Mouse (Mus musculus) forebrain, postnatal 0 days (tissue): Measurements from ENCODE around the gene Wwox. TPM values are rescaled to one million over a fixed set of nuclear protein-coding genes. Genes with fewer than 3 reads are reported as not detected.
A peak's percentile ranks its signal among the peaks of the same experiment; 100 is the strongest.

Experiments
- ATAC-seq: fragments of 200-750 bp; cut with Nextera tagmentation; 2 replicates; pipeline ENCODE4 v1.8.0; 2017; ENCODE audit warnings: mild to moderate bottlenecking, moderate library complexity
- DNase-seq: peaks from one replicate; pipeline ENCODE4 v3.0.0-alpha.2; 2015
- H3K27ac ChIP-seq: fragments of 300-500 bp; sonication (generic); 2 replicates; pipeline ENCODE4 v1.5.1; 2014; ENCODE audit warnings: low read depth, mild to moderate bottlenecking, antibody characterized with exemption, low read length, moderate library complexity, mixed read lengths
- H3K27me3 ChIP-seq: fragments of 300-500 bp; sonication (generic); 2 replicates; pipeline ENCODE4 v1.6.1; 2014; ENCODE audit warnings: mild to moderate bottlenecking, low read length, mixed read lengths; ENCODE audit not compliant: insufficient read depth
- H3K36me3 ChIP-seq: fragments of 300-500 bp; sonication (generic); 2 replicates; pipeline ENCODE4 v1.6.1; 2014; ENCODE audit warnings: mild to moderate bottlenecking, moderate library complexity; ENCODE audit not compliant: insufficient read depth
- H3K4me1 ChIP-seq: fragments of 300-500 bp; sonication (generic); 2 replicates; pipeline ENCODE4 v1.6.1; 2014; ENCODE audit warnings: antibody characterized with exemption; ENCODE audit not compliant: insufficient read depth
- H3K4me2 ChIP-seq: fragments of 300-500 bp; sonication (generic); 2 replicates; pipeline ENCODE4 v1.6.1; 2014; ENCODE audit warnings: low read depth, mild to moderate bottlenecking, moderate library complexity
- H3K4me3 ChIP-seq: fragments of 300-500 bp; sonication (generic); 2 replicates; pipeline ENCODE4 v1.5.1; 2014; ENCODE audit warnings: low read depth, low read length, mixed read lengths
- H3K9ac ChIP-seq: fragments of 300-500 bp; sonication (generic); 2 replicates; pipeline ENCODE4 v1.6.1; 2014; ENCODE audit warnings: mild to moderate bottlenecking
- H3K9me3 ChIP-seq: fragments of 300-500 bp; sonication (generic); 2 replicates; pipeline ENCODE4 v1.6.1; 2016; ENCODE audit warnings: low read length
- CTCF ChIP-seq: sonication (generic); IDR thresholded peaks from 2 replicates; pipeline ENCODE4 v1.5.1; 2016; ENCODE audit warnings: antibody characterized with exemption, control low read depth, low read depth
- WGBS: fragments of 180-500 bp; shearing (Covaris S2); extraction: QIAGEN DNeasy Blood & Tissue Kit; methylation state at CpG from one replicate; pipeline ENCODE4 v1.1.7; 2014; 5-methylcytosine and 5-hydroxymethylcytosine counted together
- polyA plus RNA-seq: library from polyadenylated mRNA; unstranded; fragments of >200 nt; fragmentation: Nextera tagmentation; extraction: Ambion mirVana; gene quantifications from 2 replicates; pipeline ENCODE4 v1.2.1, GENCODE M21; 2015
- total RNA-seq: library from RNA; depleted of rRNA; stranded (reverse); fragments of >200 nt; gene quantifications from 2 replicates; pipeline ENCODE4 v1.2.3, GENCODE M21; 2014

Gene Wwox
- total and polyA plus RNA-seq, 2 experiments from 2014 or later, result 13.2 to 17.3 TPM

- Histone ChIP-seq H3K9ac (no peak overlapping the region), H3K27me3 (no peaks in the 10 kb centered on the region), H3K4me2 (no peak overlapping the region), H3K9me3 (no peaks in the 10 kb centered on the region), H3K4me3 (no peak overlapping the region), H3K27ac (no peak overlapping the region), H3K4me1 (no peaks in the 10 kb centered on the region; the same call in 1 of the 2 replicates), H3K36me3 (no peaks in the 10 kb centered on the region)
- ATAC-seq (no peak), DNase-seq (no peak)
- WGBS, result 94% methylated on average over 5 of the region's 5 CpGs
- no peak for TF ChIP-seq CTCF
Observed at GRCm38 (mm10) chr8:114810470-114810869, 371.0 kb downstream of the Wwox start.

GRCm38 (mm10) chr8:114813830-114814229 lies 374.4 kb downstream of the Wwox start:
- H3K27me3 ChIP-seq, result no peaks in the 10 kb centered on the region
- H3K36me3 ChIP-seq, result no peaks in the 10 kb centered on the region
- H3K4me3 ChIP-seq, result no peak overlapping the region
- WGBS, result 87% methylated on average over 10 of the region's 10 CpGs
- TF ChIP-seq CTCF, result no peak
- H3K9me3 ChIP-seq, result no peaks in the 10 kb centered on the region
- no peak overlapping the region for H3K9ac ChIP-seq
- no peak overlapping the region for H3K4me2 ChIP-seq
- no peak for DNase-seq
- H3K27ac ChIP-seq, result no peak overlapping the region
- H3K4me1 ChIP-seq, result no peaks in the 10 kb centered on the region; the same call in 1 of the 2 replicates
- no peak for ATAC-seq

- 84% methylated on average over 10 of the region's 10 CpGs for WGBS
- H3K4me2 ChIP-seq, result no peak overlapping the region
Observed at GRCm38 (mm10) chr8:114814769-114815736, 375.6 kb downstream of the Wwox start.

GRCm38 (mm10) chr8:114816343-114816742 lies 376.9 kb downstream of the Wwox start:
- no peak for DNase-seq
- Histone ChIP-seq H3K27me3 (no peaks in the 10 kb centered on the region), H3K27ac (no peak overlapping the region), H3K4me1 (no peaks in the 10 kb centered on the region; the same call in 1 of the 2 replicates), H3K36me3 (no peaks in the 10 kb centered on the region), H3K9ac (no peak overlapping the region), H3K9me3 (no peaks in the 10 kb centered on the region), H3K4me3 (no peak overlapping the region), H3K4me2 (no peak overlapping the region)
- no peak for ATAC-seq
- peak; percentile 39; the same call in 1 of the 2 replicates for TF ChIP-seq CTCF
- WGBS, result 76% methylated on average over 12 of the region's 12 CpGs

More at GRCm38 (mm10) chr8:114814769-114815736, 375.6 kb downstream of the Wwox start:
- Histone ChIP-seq H3K36me3 (no peaks in the 10 kb centered on the region), H3K27me3 (no peaks in the 10 kb centered on the region), H3K4me3 (no peak overlapping the region), H3K27ac (no peak overlapping the region), H3K9ac (no peak overlapping the region), H3K4me1 (no peaks in the 10 kb centered on the region; the same call in 1 of the 2 replicates), H3K9me3 (no peaks in the 10 kb centered on the region)
- no peak for TF ChIP-seq CTCF
- no peak for DNase-seq
- ATAC-seq, result no peak

GRCm38 (mm10) chr8:114816949-114817348 lies 377.5 kb downstream of the Wwox start:
- Histone ChIP-seq H3K36me3 (no peaks in the 10 kb centered on the region), H3K4me2 (no peak overlapping the region), H3K4me1 (no peaks in the 10 kb centered on the region; the same call in 1 of the 2 replicates), H3K27ac (no peak overlapping the region), H3K9me3 (no peaks in the 10 kb centered on the region), H3K4me3 (no peak overlapping the region), H3K27me3 (no peaks in the 10 kb centered on the region), H3K9ac (no peak overlapping the region)
- DNase-seq (no peak), ATAC-seq (no peak)
- 24% methylated on average over 4 of the region's 4 CpGs for WGBS
- no peak for TF ChIP-seq CTCF

- ATAC-seq, result no peak
- Histone ChIP-seq H3K9ac (no peak overlapping the region), H3K4me1 (no peaks in the 10 kb centered on the region), H3K27ac (no peak overlapping the region), H3K9me3 (no peaks in the 10 kb centered on the region), H3K4me3 (no peak overlapping the region), H3K36me3 (no peaks in the 10 kb centered on the region), H3K27me3 (no peaks in the 10 kb centered on the region), H3K4me2 (no peak overlapping the region)
- no peak for DNase-seq
- TF ChIP-seq CTCF, result no peak
- 83% methylated on average over 8 of the region's 8 CpGs for WGBS
Observed at GRCm38 (mm10) chr8:114821543-114821942, 382.1 kb downstream of the Wwox start.

- Histone ChIP-seq H3K4me3 (no peak overlapping the region), H3K4me1 (no peaks in the 10 kb centered on the region), H3K9me3 (no peaks in the 10 kb centered on the region), H3K27me3 (no peaks in the 10 kb centered on the region), H3K27ac (no peak overlapping the region), H3K9ac (no peak overlapping the region), H3K36me3 (no peaks in the 10 kb centered on the region), H3K4me2 (no peak overlapping the region)
- WGBS, result 90% methylated on average over 8 of the region's 8 CpGs
- ATAC-seq, result no peak
- DNase-seq, result no peak
- TF ChIP-seq CTCF, result no peak
Observed at GRCm38 (mm10) chr8:114825460-114825859, 386.0 kb downstream of the Wwox start.
